Mouse (Mus musculus) heart, adult 2 months (tissue): ENCODE data around the gene Krt42. TPM values are rescaled to one million over a fixed set of nuclear protein-coding genes. Genes with fewer than 3 reads are reported as not detected.

ENCODE experiments used
- DNase-seq, 2 experiments: peaks; one replicate each; pipeline ENCODE4 v3.0.0; 2021
- H3K27ac ChIP-seq: fragments of 200-600 bp; 2 replicates; pipeline ENCODE4 v1.8.1; 2022
- H3K27me3 ChIP-seq: fragments of 200-500 bp; 2 replicates; pipeline ENCODE4 v1.6.1; 2012; ENCODE audit warnings: mild to moderate bottlenecking, low read length, inconsistent platforms, mixed read lengths; ENCODE audit not compliant: control insufficient read depth, insufficient read depth
- H3K36me3 ChIP-seq: fragments of 200-500 bp; 2 replicates; pipeline ENCODE4 v1.6.1; 2012; ENCODE audit warnings: low read length, inconsistent platforms; ENCODE audit not compliant: control insufficient read depth, insufficient read depth
- H3K4me1 ChIP-seq: fragments of 200-500 bp; 2 replicates; pipeline ENCODE4 v1.6.1; 2011; ENCODE audit warnings: low read length; ENCODE audit not compliant: control insufficient read depth, insufficient read depth
- H3K4me3 ChIP-seq: fragments of 200-600 bp; 2 replicates; pipeline ENCODE4 v1.8.1; 2022
- H3K79me2 ChIP-seq: fragments of 200-500 bp; replicated peaks from 2 replicates; pipeline ENCODE4 v1.6.1; 2012; ENCODE audit warnings: mild to moderate bottlenecking, inconsistent platforms, low read length, moderate library complexity, mixed read lengths; ENCODE audit not compliant: control insufficient read depth, insufficient read depth
- H3K9ac ChIP-seq: fragments of 200-500 bp; 2 replicates; pipeline ENCODE4 v1.6.1; 2012; ENCODE audit warnings: low read depth, mild to moderate bottlenecking, control low read depth, inconsistent platforms, low read length, mixed read lengths
- CTCF ChIP-seq: fragments of 200-600 bp; IDR thresholded peaks from 2 replicates; pipeline ENCODE4 v1.8.1; 2022; ENCODE audit warnings: antibody characterized with exemption, mild to moderate bottlenecking, moderate library complexity
- EP300 ChIP-seq: fragments of 200-500 bp; IDR thresholded peaks from 2 replicates; pipeline ENCODE4 v1.6.1; 2011; ENCODE audit warnings: low read depth, low read length, control low read depth; ENCODE audit not compliant: insufficient read depth
- POLR2A ChIP-seq: fragments of 200-500 bp; IDR thresholded peaks from 2 replicates; pipeline ENCODE4 v1.6.1; 2011; ENCODE audit warnings: mild to moderate bottlenecking, low read depth, low read length, control low read depth; ENCODE audit not compliant: insufficient read depth
- WGBS: fragments of 180-500 bp; shearing (Covaris S2); methylation state at CpG from one replicate; pipeline ENCODE4 v1.1.7; 2018; 5-methylcytosine and 5-hydroxymethylcytosine counted together
- intact Hi-C: fragments of 180-260 bp; cut with DNase I; formaldehyde crosslinking; loops from one replicate; pipeline ENCODE4 v1.15.1; 2025
- polyA plus RNA-seq: library from polyadenylated mRNA; depleted of rRNA; stranded (reverse); fragments of >200 nt; gene quantifications from 2 replicates; pipeline ENCODE4 v1.2.3, GENCODE M21; 2012; rRNA removed
- total RNA-seq, 2 experiments: library from RNA; stranded (reverse); gene quantifications; 2 replicates each; pipeline ENCODE4 v1.2.3; 2021

The Krt42 gene
- total and polyA plus RNA-seq, 3 experiments: not detected

GRCm38 (mm10) chr11:100221741-100222140 is 47.9 kb downstream of the Krt42 start:
- WGBS: 60% methylated on average over 8 of the region's 8 CpGs
- intact Hi-C loops: no loop called here
- DNase-seq: no peak
- TF ChIP-seq EP300 (no peak), CTCF (no peak), POLR2A (no peak)
- Histone ChIP-seq H3K9ac (no peak overlapping the region), H3K36me3 (no peaks in the 10 kb centered on the region), H3K79me2 (no peaks in the 10 kb centered on the region), H3K4me1 (no peaks in the 10 kb centered on the region), H3K4me3 (no peak overlapping the region), H3K27me3 (no peaks in the 10 kb centered on the region), H3K27ac (no peak overlapping the region)

- no peaks in the 10 kb centered on the region for H3K4me1 ChIP-seq
- intact Hi-C loops: no loop called here
- no peak overlapping the region for H3K9ac ChIP-seq
- TF ChIP-seq EP300 (no peak), CTCF (no peak), POLR2A (no peak)
- H3K79me2 ChIP-seq: no peaks in the 10 kb centered on the region
- WGBS: 79% methylated on average over 4 of the region's 4 CpGs
- no peak overlapping the region for H3K4me3 ChIP-seq
- DNase-seq: no peak
- no peak overlapping the region for H3K27ac ChIP-seq
- H3K27me3 ChIP-seq: no peaks in the 10 kb centered on the region
- H3K36me3 ChIP-seq: no peaks in the 10 kb centered on the region
Observed at GRCm38 (mm10) chr11:100219304-100219703, 50.4 kb downstream of the Krt42 start.

Other genes starting within 250 kb of the Krt42 start
- gene Krt33b, start 240.0 kb downstream of the Krt42 start, total RNA-seq: not detected
- not detected in 2 replicates for gene Krt33b, start 240.0 kb downstream of the Krt42 start, polyA plus RNA-seq
- gene Krt34, start 228.3 kb downstream of the Krt42 start, total RNA-seq: not detected
- gene Krt34, start 228.3 kb downstream of the Krt42 start, polyA plus RNA-seq: not detected in 2 replicates
- gene Krt31, start 219.3 kb downstream of the Krt42 start, total RNA-seq: not detected
- gene Krt31, start 219.3 kb downstream of the Krt42 start, polyA plus RNA-seq: 0.08 TPM in 1 of 2 replicates, not detected in the other
- not detected for gene Krt32, start 181.6 kb downstream of the Krt42 start, total RNA-seq
- gene Krt32, start 181.6 kb downstream of the Krt42 start, polyA plus RNA-seq: not detected in 2 replicates
- not detected for gene Krt35, start 173.6 kb downstream of the Krt42 start, total RNA-seq
- not detected in 2 replicates for gene Krt35, start 173.6 kb downstream of the Krt42 start, polyA plus RNA-seq
- gene Krt36, start 164.2 kb downstream of the Krt42 start, total RNA-seq: not detected
- gene Krt36, start 164.2 kb downstream of the Krt42 start, polyA plus RNA-seq: 0.15 TPM in 1 of 2 replicates, not detected in the other
- not detected for gene Krt13, start 148.3 kb downstream of the Krt42 start, total RNA-seq
- not detected in 2 replicates for gene Krt13, start 148.3 kb downstream of the Krt42 start, polyA plus RNA-seq
- gene Krt15, start 133.9 kb downstream of the Krt42 start, total RNA-seq: under 1 TPM in 1 of 2 experiments, not detected in 1; 0.23 TPM
- gene Krt15, start 133.9 kb downstream of the Krt42 start, polyA plus RNA-seq: 0.26 and 5.0 TPM in 2 replicates
- 1 to 10 TPM; 6.9 to 8.5 TPM for gene Krt19, start 121.2 kb downstream of the Krt42 start, total RNA-seq
- 8.0 and 27.0 TPM in 2 replicates for gene Krt19, start 121.2 kb downstream of the Krt42 start, polyA plus RNA-seq
- gene Krt9, start 76.6 kb downstream of the Krt42 start, total RNA-seq: not detected
- gene Krt9, start 76.6 kb downstream of the Krt42 start, polyA plus RNA-seq: not detected in 2 replicates
- gene Krt14, start 62.3 kb downstream of the Krt42 start, total RNA-seq: under 1 TPM in 1 of 2 experiments, not detected in 1; 0.31 TPM
- gene Krt14, start 62.3 kb downstream of the Krt42 start, polyA plus RNA-seq: 0.44 and 0.47 TPM in 2 replicates
- not detected for gene Krt16, start 21.0 kb downstream of the Krt42 start, total RNA-seq
- not detected in 2 replicates for gene Krt16, start 21.0 kb downstream of the Krt42 start, polyA plus RNA-seq
- not detected for gene Krt17, start 8.8 kb downstream of the Krt42 start, total RNA-seq
- 0.61 TPM in 1 of 2 replicates, not detected in the other for gene Krt17, start 8.8 kb downstream of the Krt42 start, polyA plus RNA-seq
- gene Eif1, start 50.0 kb upstream of the Krt42 start, total RNA-seq: 1,000 to 10,000 TPM; 1,735 to 2,054 TPM
- gene Eif1, start 50.0 kb upstream of the Krt42 start, polyA plus RNA-seq: 195 and 341 TPM in 2 replicates
- not detected for gene Gast, start 64.5 kb upstream of the Krt42 start, total RNA-seq
- not detected in 2 replicates for gene Gast, start 64.5 kb upstream of the Krt42 start, polyA plus RNA-seq
- 1 to 10 TPM; 1.3 to 1.5 TPM for gene Hap1, start 86.3 kb upstream of the Krt42 start, total RNA-seq
- 0.97 and 1.4 TPM in 2 replicates for gene Hap1, start 86.3 kb upstream of the Krt42 start, polyA plus RNA-seq
- gene Jup, start 127.9 kb upstream of the Krt42 start, total RNA-seq: 100 to 1,000 TPM; 234 to 237 TPM
- 317 and 318 TPM in 2 replicates for gene Jup, start 127.9 kb upstream of the Krt42 start, polyA plus RNA-seq
- gene P3h4, start 145.0 kb upstream of the Krt42 start, total RNA-seq: 10 to 100 TPM; 13.4 to 16.8 TPM
- gene P3h4, start 145.0 kb upstream of the Krt42 start, polyA plus RNA-seq: 29.7 and 35.6 TPM in 2 replicates
- 1 to 10 TPM; 7.4 to 7.5 TPM for gene Fkbp10, start 145.8 kb upstream of the Krt42 start, total RNA-seq
- gene Fkbp10, start 145.8 kb upstream of the Krt42 start, polyA plus RNA-seq: 24.8 and 35.6 TPM in 2 replicates
- 10 to 100 TPM; 23.5 to 24.1 TPM for gene Nt5c3b, start 171.9 kb upstream of the Krt42 start, total RNA-seq
- gene Nt5c3b, start 171.9 kb upstream of the Krt42 start, polyA plus RNA-seq: 44.0 and 63.3 TPM in 2 replicates
- 1 to 10 TPM in 1 of 2 experiments, under 1 TPM in 1; 0.50 to 1.0 TPM for gene Klhl10, start 172.0 kb upstream of the Krt42 start, total RNA-seq
- gene Klhl10, start 172.0 kb upstream of the Krt42 start, polyA plus RNA-seq: 0.86 and 1.8 TPM in 2 replicates
- 1 to 10 TPM; 7.2 to 8.0 TPM for gene Klhl11, start 202.9 kb upstream of the Krt42 start, total RNA-seq
- 3.1 and 4.4 TPM in 2 replicates for gene Klhl11, start 202.9 kb upstream of the Krt42 start, polyA plus RNA-seq